Mouse (Mus musculus) midbrain, embryonic 13.5 days (tissue): ENCODE measurements around the gene Fkbp14. TPM values are rescaled to one million over a fixed set of nuclear protein-coding genes. Genes with fewer than 3 reads are reported as not detected.

ENCODE experiments used
- ATAC-seq: fragments of 200-750 bp; cut with Nextera tagmentation; 2 replicates; pipeline ENCODE4 v1.8.0; 2017; ENCODE audit warnings: mild to moderate bottlenecking, moderate TSS enrichment, moderate library complexity
- H3K27ac ChIP-seq: fragments of 300-500 bp; sonication (generic); 2 replicates; pipeline ENCODE4 v1.5.1; 2015; ENCODE audit warnings: inconsistent platforms, mild to moderate bottlenecking, moderate library complexity
- H3K27me3 ChIP-seq: fragments of 300-500 bp; sonication (generic); 2 replicates; pipeline ENCODE4 v1.6.1; 2015; ENCODE audit warnings: mild to moderate bottlenecking, inconsistent platforms
- H3K36me3 ChIP-seq: fragments of 300-500 bp; sonication (generic); 2 replicates; pipeline ENCODE4 v1.6.1; 2015; ENCODE audit warnings: mild to moderate bottlenecking, inconsistent platforms
- H3K4me1 ChIP-seq: fragments of 300-500 bp; sonication (generic); replicated peaks from 2 replicates; pipeline ENCODE4 v1.6.1; 2015; ENCODE audit warnings: inconsistent platforms
- H3K4me2 ChIP-seq: fragments of 300-500 bp; sonication (generic); replicated peaks from 2 replicates; pipeline ENCODE4 v1.6.1; 2015; ENCODE audit warnings: moderate library complexity, mild to moderate bottlenecking, inconsistent platforms
- H3K4me3 ChIP-seq: fragments of 300-500 bp; sonication (generic); replicated peaks from 2 replicates; pipeline ENCODE4 v1.5.1; 2015; ENCODE audit warnings: mild to moderate bottlenecking, inconsistent platforms
- H3K9ac ChIP-seq: fragments of 300-500 bp; sonication (generic); replicated peaks from 2 replicates; pipeline ENCODE4 v1.6.1; 2015; ENCODE audit warnings: mild to moderate bottlenecking, inconsistent platforms
- H3K9me3 ChIP-seq: fragments of 300-500 bp; sonication (generic); 2 replicates; pipeline ENCODE4 v1.6.1; 2016; ENCODE audit warnings: mild to moderate bottlenecking, inconsistent platforms
- WGBS: fragments of 180-500 bp; shearing (Covaris S2); methylation state at CpG from one replicate; pipeline ENCODE4 v1.1.7; 2015; 5-methylcytosine and 5-hydroxymethylcytosine counted together
- polyA plus RNA-seq: library from polyadenylated mRNA; unstranded; fragments of >200 nt; fragmentation: Nextera tagmentation; extraction: Ambion mirVana; gene quantifications from 2 replicates; pipeline ENCODE4 v1.2.1, GENCODE M21; 2015

Gene Fkbp14
- polyA plus RNA-seq, 1 experiment from 2014 or later = 8.2 TPM

GRCm38 (mm10) chr6:54586175-54586574 lies 10.9 kb downstream of the Fkbp14 start:
- Histone ChIP-seq H3K9ac (no peak overlapping the region), H3K27me3 (no peaks in the 10 kb centered on the region), H3K27ac (no peak overlapping the region), H3K9me3 (no peaks in the 10 kb centered on the region), H3K36me3 (no peaks in the 10 kb centered on the region), H3K4me1 (no peaks in the 10 kb centered on the region), H3K4me2 (no peak overlapping the region), H3K4me3 (no peak overlapping the region)
- ATAC-seq = no peak
- 35% methylated on average over 2 of the region's 2 CpGs for WGBS

- H3K36me3 ChIP-seq = no peaks in the 10 kb centered on the region
- H3K9ac ChIP-seq = no peak overlapping the region
- peaks cover 44% of the 10 kb centered on the region for H3K4me1 ChIP-seq
- no peaks in the 10 kb centered on the region for H3K27me3 ChIP-seq
- H3K9me3 ChIP-seq = no peaks in the 10 kb centered on the region
- peak overlapping the region; percentile 9; the same call in 1 of the 2 replicates for H3K27ac ChIP-seq
- no peak overlapping the region for H3K4me3 ChIP-seq
- no peak overlapping the region for H3K4me2 ChIP-seq
- peak; percentile 69; the same call in 1 of the 2 replicates for ATAC-seq
- 17% methylated on average over 6 of the region's 6 CpGs for WGBS
Observed at GRCm38 (mm10) chr6:54573218-54573955, 23.7 kb downstream of the Fkbp14 start.

- Histone ChIP-seq H3K27ac (peak overlapping the region; percentile 70), H3K36me3 (no peaks in the 10 kb centered on the region), H3K9me3 (no peaks in the 10 kb centered on the region), H3K9ac (0 out of 2 replicates have a peak overlapping the region, but pooled peaks have one; percentile 36), H3K4me1 (peaks cover 62% of the 10 kb centered on the region), H3K4me3 (no peak overlapping the region), H3K4me2 (peak overlapping the region; percentile 10; the same call in 1 of the 2 replicates), H3K27me3 (no peaks in the 10 kb centered on the region)
- no peak for ATAC-seq
- WGBS = 17% methylated on average over 7 of the region's 7 CpGs
Observed at GRCm38 (mm10) chr6:54569776-54570175, 27.3 kb downstream of the Fkbp14 start.

- ATAC-seq = no peak; the same call in 1 of the 2 replicates
- no peaks in the 10 kb centered on the region for H3K36me3 ChIP-seq
- peak overlapping the region; percentile 67 for H3K4me2 ChIP-seq
- H3K4me1 ChIP-seq = peaks cover 76% of the 10 kb centered on the region
- 8% methylated on average over 6 of the region's 6 CpGs for WGBS
- H3K9me3 ChIP-seq = no peaks in the 10 kb centered on the region
- no peaks in the 10 kb centered on the region for H3K27me3 ChIP-seq
- peak overlapping the region; percentile 61 for H3K4me3 ChIP-seq
- peak overlapping the region; percentile 96 for H3K27ac ChIP-seq
- peak overlapping the region; percentile 84 for H3K9ac ChIP-seq
Observed at GRCm38 (mm10) chr6:54566546-54566919, 30.6 kb downstream of the Fkbp14 start.

- ATAC-seq = peak; percentile 85
- Histone ChIP-seq H3K36me3 (no peaks in the 10 kb centered on the region), H3K4me2 (peak within 1 kb of the TSS; percentile 67)
Observed at GRCm38 (mm10) chr6:54565665-54566545, 31.2 kb downstream of the Fkbp14 start, which contains the start of gene Scrn1. Scrn1 (minus strand) TSS chr6:54566489.

GRCm38 (mm10) chr6:54565012-54565411 lies 32.1 kb downstream of the Fkbp14 start:
- H3K9ac ChIP-seq = peak overlapping the region; percentile 84
- peak overlapping the region; percentile 67 for H3K4me2 ChIP-seq
- H3K9me3 ChIP-seq = no peaks in the 10 kb centered on the region
- peaks cover 77% of the 10 kb centered on the region for H3K4me1 ChIP-seq
- H3K27ac ChIP-seq = peak overlapping the region; percentile 96
- ATAC-seq = peak; percentile 76
- H3K36me3 ChIP-seq = no peaks in the 10 kb centered on the region
- H3K27me3 ChIP-seq = no peaks in the 10 kb centered on the region
- WGBS = 10% methylated on average over 3 of the region's 3 CpGs
- H3K4me3 ChIP-seq = peak overlapping the region; percentile 61

More at GRCm38 (mm10) chr6:54565665-54566545, 31.2 kb downstream of the Fkbp14 start, which contains the start of gene Scrn1:
- peak within 1 kb of the TSS; percentile 96 for H3K27ac ChIP-seq
- peak within 1 kb of the TSS; percentile 61 for H3K4me3 ChIP-seq
- H3K9me3 ChIP-seq = no peaks in the 10 kb centered on the region
- no peaks in the 10 kb centered on the region for H3K27me3 ChIP-seq
- peak within 1 kb of the TSS; percentile 84 for H3K9ac ChIP-seq
- peaks cover 77% of the 10 kb centered on the region for H3K4me1 ChIP-seq
- WGBS = under 1% methylated on average over 59 of the region's 60 CpGs

GRCm38 (mm10) chr6:54564506-54564991 lies 32.6 kb downstream of the Fkbp14 start:
- H3K4me1 ChIP-seq = peaks cover 77% of the 10 kb centered on the region
- ATAC-seq = 0 out of 2 replicates have a peak, but pooled peaks have one; percentile 8

GRCm38 (mm10) chr6:54563561-54563960 lies 33.5 kb downstream of the Fkbp14 start:
- Histone ChIP-seq H3K9ac (0 out of 2 replicates have a peak overlapping the region, but pooled peaks have one; percentile 23), H3K27ac (no peak overlapping the region)

More at GRCm38 (mm10) chr6:54564506-54564991, 32.6 kb downstream of the Fkbp14 start:
- Histone ChIP-seq H3K9me3 (no peaks in the 10 kb centered on the region), H3K4me2 (peak overlapping the region; percentile 67), H3K27ac (peak overlapping the region; percentile 96), H3K27me3 (no peaks in the 10 kb centered on the region), H3K36me3 (no peaks in the 10 kb centered on the region), H3K9ac (peak overlapping the region; percentile 84), H3K4me3 (peak overlapping the region; percentile 61)
- WGBS = 35% methylated on average over 9 of the region's 9 CpGs

GRCm38 (mm10) chr6:54562018-54562809 lies 34.9 kb downstream of the Fkbp14 start:
- Histone ChIP-seq H3K9me3 (no peaks in the 10 kb centered on the region), H3K27ac (no peak overlapping the region), H3K4me1 (peaks cover 67% of the 10 kb centered on the region), H3K36me3 (0 out of 2 replicates have a peak, but pooled peaks cover 3% of the 10 kb centered on the region), H3K4me3 (no peak overlapping the region), H3K9ac (no peak overlapping the region), H3K4me2 (peak overlapping the region; percentile 15; the same call in 1 of the 2 replicates), H3K27me3 (no peaks in the 10 kb centered on the region)
- no peak for ATAC-seq
- WGBS = 74% methylated on average over 17 of the region's 17 CpGs

More at GRCm38 (mm10) chr6:54563561-54563960, 33.5 kb downstream of the Fkbp14 start:
- Histone ChIP-seq H3K9me3 (no peaks in the 10 kb centered on the region), H3K4me3 (peak overlapping the region; percentile 61), H3K4me1 (peaks cover 73% of the 10 kb centered on the region), H3K4me2 (peak overlapping the region; percentile 67), H3K27me3 (no peaks in the 10 kb centered on the region), H3K36me3 (no peaks in the 10 kb centered on the region)
- WGBS = 88% methylated on average over 4 of the region's 4 CpGs
- no peak for ATAC-seq

- no peaks in the 10 kb centered on the region for H3K27me3 ChIP-seq
- no peak overlapping the region for H3K4me3 ChIP-seq
- no peak overlapping the region for H3K27ac ChIP-seq
- no peaks in the 10 kb centered on the region for H3K9me3 ChIP-seq
- peaks cover 64% of the 10 kb centered on the region for H3K4me1 ChIP-seq
- H3K36me3 ChIP-seq = 0 out of 2 replicates have a peak, but pooled peaks cover 3% of the 10 kb centered on the region
- WGBS = 64% methylated on average over 7 of the region's 7 CpGs
- ATAC-seq = no peak
- no peak overlapping the region for H3K4me2 ChIP-seq
- H3K9ac ChIP-seq = no peak overlapping the region
Observed at GRCm38 (mm10) chr6:54558466-54558865, 38.6 kb downstream of the Fkbp14 start.

- Histone ChIP-seq H3K4me1 (peaks cover 66% of the 10 kb centered on the region), H3K9me3 (no peaks in the 10 kb centered on the region), H3K9ac (no peak overlapping the region), H3K27ac (no peak overlapping the region), H3K4me3 (no peak overlapping the region), H3K27me3 (no peaks in the 10 kb centered on the region), H3K4me2 (no peak overlapping the region), H3K36me3 (0 out of 2 replicates have a peak, but pooled peaks cover 3% of the 10 kb centered on the region)
- WGBS = 93% methylated on average over 7 of the region's 7 CpGs
- ATAC-seq = no peak
Observed at GRCm38 (mm10) chr6:54557671-54558070, 39.4 kb downstream of the Fkbp14 start.
